Comparison of ENCODE assay signal across 34 mouse cellular contexts in genomic region chr8:79329735-79330134, GRCm38 (mm10).
"Had no signal": no experiment of that assay in that cellular context is flagged by ENCODE, and none has a peak within 500 bp of the region (broad histone marks: within the 10 kb centered on the region; RNA-seq: fewer than 3 reads in every experiment).

No protein-coding gene starts in this region.

- H3K4me3 ChIP-seq: heart, embryonic 12.5 days; heart, embryonic 13.5 days; heart, embryonic 15.5 days; hindbrain, embryonic 10.5 days; hindbrain, embryonic 12.5 days; hindbrain, embryonic 13.5 days; hindbrain, embryonic 15.5 days; intestine, embryonic 15.5 days; kidney, embryonic 15.5 days; layer of hippocampus, adult 2 months; left cerebral cortex, adult 2 months had no signal

- H3K27me3 ChIP-seq: heart, embryonic 12.5 days; heart, embryonic 13.5 days; heart, embryonic 15.5 days; hindbrain, embryonic 12.5 days; hindbrain, embryonic 13.5 days; hindbrain, embryonic 15.5 days; intestine, embryonic 15.5 days; kidney, embryonic 15.5 days had no signal

- DNase-seq: heart, postnatal 10 days; heart, postnatal 14 days; heart, postnatal 36 days; heart, postnatal 4 days; kidney, adult 11 months; kidney, adult 18-20 months; kidney, adult 2 months; kidney, adult 8-10 months; kidney, adult 9 months; kidney, postnatal 10 days; kidney, postnatal 14 days; kidney, postnatal 25 days; kidney, postnatal 36 days; kidney, postnatal 4 days; layer of hippocampus, adult 9-11 months; layer of hippocampus, postnatal 36 days had no signal

- H3K36me3 ChIP-seq: heart, embryonic 15.5 days; hindbrain, embryonic 12.5 days; hindbrain, embryonic 15.5 days; intestine, embryonic 15.5 days; kidney, embryonic 15.5 days had no signal

- H3K9me3 ChIP-seq: heart, embryonic 15.5 days; hindbrain, embryonic 13.5 days; hindbrain, embryonic 15.5 days; intestine, embryonic 15.5 days; kidney, embryonic 15.5 days had no signal

- H3K27ac ChIP-seq: heart, embryonic 13.5 days; heart, embryonic 15.5 days; hindbrain, embryonic 10.5 days; hindbrain, embryonic 12.5 days; hindbrain, embryonic 13.5 days; hindbrain, embryonic 14.5 days; hindbrain, embryonic 15.5 days; hindbrain, postnatal 0 days; intestine, embryonic 15.5 days; kidney, embryonic 15.5 days; kidney, postnatal 0 days; layer of hippocampus, adult 2 months; left cerebral cortex, adult 2 months had no signal

- H3K4me1 ChIP-seq: hindbrain, embryonic 10.5 days; hindbrain, embryonic 12.5 days; intestine, embryonic 15.5 days; kidney, embryonic 15.5 days had no signal

- H3K4me2 ChIP-seq: heart, embryonic 12.5 days; heart, embryonic 13.5 days; heart, embryonic 15.5 days; hindbrain, embryonic 12.5 days; hindbrain, embryonic 13.5 days; hindbrain, embryonic 14.5 days; hindbrain, embryonic 15.5 days; intestine, embryonic 15.5 days; kidney, embryonic 15.5 days had no signal

- H3K9ac ChIP-seq: heart, embryonic 12.5 days; heart, embryonic 13.5 days; heart, embryonic 15.5 days; hindbrain, embryonic 12.5 days; hindbrain, embryonic 13.5 days; hindbrain, embryonic 14.5 days; hindbrain, embryonic 15.5 days; intestine, embryonic 15.5 days; kidney, embryonic 15.5 days had no signal

- ATAC-seq: hindbrain, embryonic 16.5 days; hindbrain, postnatal 0 days; inflammation-experienced regulatory T-cells, adult 6 months; intestine, embryonic 15.5 days; intestine, embryonic 16.5 days; intestine, postnatal 0 days had no signal
